9 mouse cellular contexts compared by ENCODE assay signal in the genomic region with DNA sequence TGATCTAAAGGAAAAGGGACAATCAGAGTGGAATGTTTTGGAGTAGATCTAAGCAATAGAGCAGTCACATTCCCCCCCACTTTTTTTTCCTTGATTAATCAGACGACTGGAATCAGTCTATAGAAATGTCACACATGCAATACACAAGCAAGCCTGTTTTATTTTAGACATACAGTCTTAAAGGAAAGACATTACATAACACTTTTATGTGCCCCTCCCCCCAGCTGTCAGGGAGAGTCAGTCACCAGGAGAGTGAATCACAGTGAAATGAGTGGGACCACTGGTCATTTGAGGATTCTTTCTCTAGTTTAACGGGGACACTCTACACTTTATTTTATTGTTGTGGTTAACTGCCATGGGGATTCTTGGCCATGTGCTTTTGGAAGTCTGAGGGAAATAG. TPM values are rescaled to one million over a fixed set of nuclear protein-coding genes. Genes with fewer than 3 reads are reported as not detected.
A peak's percentile ranks its signal among the peaks of the same experiment; 100 is the strongest.
DNase-seq lines count a peak whose midpoint lies in the region; ATAC-seq and TF ChIP-seq lines count a peak whose summit lies in the region.
"Had no signal": no experiment of that assay in that cellular context is flagged by ENCODE, and none has a peak within 500 bp of the region (broad histone marks: within the 10 kb centered on the region; RNA-seq: fewer than 3 reads in every experiment).

No protein-coding gene starts in this region.

- H3K27ac ChIP-seq in gastrocnemius, adult 2 months = no peak overlapping the region
- no peak overlapping the region for H3K27ac ChIP-seq in hindbrain, postnatal 0 days
- H3K27ac ChIP-seq in midbrain, embryonic 10.5 days (replicated peaks) = no peak overlapping the region
- H3K27ac ChIP-seq: macrophage had no signal

- no peaks in the 10 kb centered on the region for H3K27me3 ChIP-seq in hindbrain, postnatal 0 days (ENCODE audit: insufficient read depth, low read length)
- H3K27me3 ChIP-seq in midbrain, embryonic 10.5 days (ENCODE audit: low read depth, poor library complexity, severe bottlenecking) = peaks cover 43% of the 10 kb centered on the region

- no peak overlapping the region for H3K9ac ChIP-seq in hindbrain, postnatal 0 days (replicated peaks; ENCODE audit: low read length)

- intact Hi-C loops in gastrocnemius, adult 2 months (cut with DNase I) = loop anchor here (10.0 kb wide), 1 partner anchor 126 kb away; no protein-coding TSS in a partner anchor

- no peak for ATAC-seq in hindbrain, postnatal 0 days

- no peak for DNase-seq in gastrocnemius, adult 2 months
- DNase-seq in gastrocnemius, postnatal 10 days = no peak
- DNase-seq in embryo, embryonic 11 days = peak; percentile 38
- no peak for DNase-seq in hindbrain, postnatal 0 days (ENCODE audit: low spot score)
- no peak for DNase-seq in midbrain, embryonic 10.5 days (ENCODE audit: low spot score)
- no peak for DNase-seq in ovary, postnatal 14 days (ENCODE audit: low spot score)
- DNase-seq in urinary bladder, postnatal 10 days (ENCODE audit: low spot score) = no peak
- DNase-seq in layer of hippocampus, postnatal 10 days (ENCODE audit: low spot score in 2 of 2) = no peak

- H3K4me3 ChIP-seq in gastrocnemius, adult 2 months = peak overlapping the region; percentile 88
- peak overlapping the region; percentile 83 for H3K4me3 ChIP-seq in hindbrain, postnatal 0 days (ENCODE audit: low read length)
- H3K4me3 ChIP-seq in midbrain, embryonic 10.5 days = peak overlapping the region; percentile 83

- H3K4me1 ChIP-seq in hindbrain, postnatal 0 days (ENCODE audit: insufficient read depth, low read length) = no peaks in the 10 kb centered on the region
- H3K4me1 ChIP-seq in midbrain, embryonic 10.5 days = peaks cover 33% of the 10 kb centered on the region

- H3K9me3 ChIP-seq in hindbrain, postnatal 0 days (ENCODE audit: low read length) = no peaks in the 10 kb centered on the region
- no peaks in the 10 kb centered on the region for H3K9me3 ChIP-seq in midbrain, embryonic 10.5 days (replicated peaks)

- WGBS in hindbrain, postnatal 0 days = 18% methylated on average over 2 of the region's 2 CpGs
- WGBS in midbrain, embryonic 10.5 days = 12% methylated on average over 2 of the region's 2 CpGs

- no peaks in the 10 kb centered on the region for H3K36me3 ChIP-seq in hindbrain, postnatal 0 days (ENCODE audit: insufficient read depth, low read length)
- H3K36me3 ChIP-seq in midbrain, embryonic 10.5 days = no peaks in the 10 kb centered on the region

- TF ChIP-seq CTCF in gastrocnemius, adult 2 months (IDR thresholded peaks at IDR 0.05) = no peak
- no peak for TF ChIP-seq CTCF in hindbrain, postnatal 0 days (IDR thresholded peaks at IDR 0.05; ENCODE audit: low read depth)

- H3K4me2 ChIP-seq in hindbrain, postnatal 0 days (ENCODE audit: low read depth, low read length) = peak overlapping the region; percentile 76

RNA-seq across cellular contexts. Expression of a gene that starts 2.7 kb away (rescaled TPM):
- total RNA-seq in gastrocnemius, adult 2 months (2021) = 1 to 10 TPM in 1 of 2 experiments, under 1 TPM in 1; 0.43 to 2.3 TPM
- 1 to 10 TPM; 4.3 to 8.6 TPM for total RNA-seq in gastrocnemius, postnatal 10 days (2021)
- total RNA-seq in hindbrain, postnatal 0 days (2014; rRNA removed) = 31.3 TPM in 2 replicates
- polyA plus RNA-seq in hindbrain, postnatal 0 days (2015; fragmentation: Nextera tagmentation; extraction: Ambion mirVana) = 21.7 and 23.1 TPM in 2 replicates
- polyA plus RNA-seq in midbrain, embryonic 10.5 days (2016; fragmentation: Nextera tagmentation; extraction: Ambion mirVana) = 5.9 and 7.2 TPM in 2 replicates
- total RNA-seq in layer of hippocampus, postnatal 10 days (2021) = 10 to 100 TPM; 47.6 to 47.8 TPM
- polyA plus RNA-seq: macrophage had no signal
